Mouse (Mus musculus): Measurements from ENCODE around the gene Dnajb8. TPM values are rescaled to one million over a fixed set of nuclear protein-coding genes. Genes with fewer than 3 reads are reported as not detected.

Dnajb8 gene
- polyA plus RNA-seq, 1 experiment = not detected

- TF ChIP-seq CTCF (IDR thresholded peaks at IDR 0.05; ENCODE audit: borderline replicate concordance, extremely low read depth, insufficient read depth, insufficient read length) (no peak), POLR2A (IDR thresholded peaks at IDR 0.05; ENCODE audit: borderline replicate concordance, extremely low read depth, insufficient read depth, insufficient read length, poor library complexity, severe bottlenecking) (no peak)
- DNase-seq (ENCODE audit: low read depth) = no peak
Measured at GRCm38 (mm10) chr6:88233996-88234395, 11.9 kb downstream of the Dnajb8 start.

DNA sequence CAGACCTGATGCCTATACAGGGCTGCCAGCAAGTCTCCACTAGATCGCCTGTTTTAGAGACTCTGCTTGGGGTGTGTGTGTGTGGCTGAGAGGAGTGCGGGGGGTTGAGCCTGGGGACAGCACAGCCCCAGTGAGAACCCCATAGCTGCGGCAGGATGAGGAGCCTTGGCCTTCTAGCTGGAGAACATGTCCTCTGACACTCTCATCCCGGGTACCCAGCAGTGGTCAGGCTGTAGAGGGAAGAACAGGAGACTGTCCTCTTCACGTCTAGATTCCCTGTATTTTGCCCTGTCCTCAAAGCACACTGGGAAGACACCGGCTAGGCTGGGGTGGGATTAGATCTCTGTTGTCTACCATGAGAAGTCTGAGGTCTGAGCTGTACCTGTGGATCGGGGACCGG, 13.4 kb downstream of the Dnajb8 start:
- no peak for DNase-seq (ENCODE audit: low read depth)

DNA sequence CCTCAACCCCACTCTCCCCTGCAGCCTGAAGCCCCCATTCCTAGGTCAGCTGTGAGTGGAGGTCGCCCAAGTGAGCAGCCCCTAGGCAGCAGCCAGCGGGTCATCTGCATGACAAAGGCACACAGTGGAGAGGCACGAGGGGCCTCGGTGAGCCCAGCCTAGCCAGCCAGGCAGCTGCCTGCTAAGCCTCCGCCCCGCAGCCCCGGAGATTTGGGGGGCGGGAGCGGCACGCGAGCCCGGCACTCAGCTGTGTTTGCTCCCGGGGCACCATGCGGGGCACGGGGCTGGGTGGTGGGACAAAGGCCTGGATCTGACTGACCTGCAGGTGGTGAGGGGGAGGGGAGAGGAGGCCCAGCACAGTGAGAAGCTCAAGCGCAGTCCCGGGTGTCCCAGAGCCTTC, 13.9 kb downstream of the Dnajb8 start:
- peak; percentile 78 for DNase-seq (ENCODE audit: low read depth)

More for the DNA sequence above, 13.4 kb downstream of the Dnajb8 start:
- TF ChIP-seq POLR2A (IDR thresholded peaks at IDR 0.05; ENCODE audit: borderline replicate concordance, extremely low read depth, insufficient read depth, insufficient read length, poor library complexity, severe bottlenecking) = no peak
- TF ChIP-seq CTCF (IDR thresholded peaks at IDR 0.05; ENCODE audit: borderline replicate concordance, extremely low read depth, insufficient read depth, insufficient read length) = no peak

GRCm38 (mm10) chr6:88236513-88236912, 14.4 kb downstream of the Dnajb8 start:
- peak; percentile 22 for DNase-seq (ENCODE audit: low read depth)
- TF ChIP-seq POLR2A (IDR thresholded peaks at IDR 0.05; ENCODE audit: borderline replicate concordance, extremely low read depth, insufficient read depth, insufficient read length, poor library complexity, severe bottlenecking) (no peak), CTCF (IDR thresholded peaks at IDR 0.05; ENCODE audit: borderline replicate concordance, extremely low read depth, insufficient read depth, insufficient read length) (no peak)

More for the DNA sequence above, 13.9 kb downstream of the Dnajb8 start:
- TF ChIP-seq CTCF (IDR thresholded peaks at IDR 0.05; ENCODE audit: borderline replicate concordance, extremely low read depth, insufficient read depth, insufficient read length) (no peak), POLR2A (IDR thresholded peaks at IDR 0.05; ENCODE audit: borderline replicate concordance, extremely low read depth, insufficient read depth, insufficient read length, poor library complexity, severe bottlenecking) (no peak)

DNA sequence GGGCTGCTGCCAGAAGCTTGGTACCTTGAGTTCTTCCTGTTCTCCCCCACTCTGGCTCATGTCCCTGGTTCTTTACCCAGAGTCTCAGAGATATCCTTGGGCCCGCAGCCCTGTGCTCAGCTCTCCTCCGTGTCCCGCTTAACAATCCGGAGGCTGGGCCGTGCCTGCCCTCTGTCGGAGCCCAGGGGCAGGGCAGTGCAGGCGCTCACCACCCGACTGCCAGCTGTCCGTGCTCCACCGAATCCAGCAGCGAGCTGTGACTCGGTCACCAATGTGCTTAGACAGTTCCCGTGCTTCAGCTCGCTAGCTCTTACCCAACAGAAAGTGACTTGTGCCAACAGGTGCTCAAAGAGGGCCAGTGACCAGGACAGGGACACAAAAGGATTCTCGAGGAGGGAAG, 20.5 kb downstream of the Dnajb8 start:
- peak; percentile 73 for TF ChIP-seq CTCF (IDR thresholded peaks at IDR 0.05; ENCODE audit: borderline replicate concordance, extremely low read depth, insufficient read depth, insufficient read length)
- TF ChIP-seq POLR2A (IDR thresholded peaks at IDR 0.05; ENCODE audit: borderline replicate concordance, extremely low read depth, insufficient read depth, insufficient read length, poor library complexity, severe bottlenecking) = no peak
- DNase-seq (ENCODE audit: low read depth) = peak; percentile 65

GRCm38 (mm10) chr6:88249231-88249630, 27.2 kb downstream of the Dnajb8 start:
- no peak for TF ChIP-seq CTCF (IDR thresholded peaks at IDR 0.05; ENCODE audit: borderline replicate concordance, extremely low read depth, insufficient read depth, insufficient read length)
- no peak for TF ChIP-seq POLR2A (IDR thresholded peaks at IDR 0.05; ENCODE audit: borderline replicate concordance, extremely low read depth, insufficient read depth, insufficient read length, poor library complexity, severe bottlenecking)
- peak; percentile 15 for DNase-seq (ENCODE audit: low read depth)

- DNase-seq (ENCODE audit: low read depth) = no peak
- no peak for TF ChIP-seq POLR2A (IDR thresholded peaks at IDR 0.05; ENCODE audit: borderline replicate concordance, extremely low read depth, insufficient read depth, insufficient read length, poor library complexity, severe bottlenecking)
- no peak for TF ChIP-seq CTCF (IDR thresholded peaks at IDR 0.05; ENCODE audit: borderline replicate concordance, extremely low read depth, insufficient read depth, insufficient read length)
Measured at GRCm38 (mm10) chr6:88251396-88251795, 29.3 kb downstream of the Dnajb8 start.

DNA sequence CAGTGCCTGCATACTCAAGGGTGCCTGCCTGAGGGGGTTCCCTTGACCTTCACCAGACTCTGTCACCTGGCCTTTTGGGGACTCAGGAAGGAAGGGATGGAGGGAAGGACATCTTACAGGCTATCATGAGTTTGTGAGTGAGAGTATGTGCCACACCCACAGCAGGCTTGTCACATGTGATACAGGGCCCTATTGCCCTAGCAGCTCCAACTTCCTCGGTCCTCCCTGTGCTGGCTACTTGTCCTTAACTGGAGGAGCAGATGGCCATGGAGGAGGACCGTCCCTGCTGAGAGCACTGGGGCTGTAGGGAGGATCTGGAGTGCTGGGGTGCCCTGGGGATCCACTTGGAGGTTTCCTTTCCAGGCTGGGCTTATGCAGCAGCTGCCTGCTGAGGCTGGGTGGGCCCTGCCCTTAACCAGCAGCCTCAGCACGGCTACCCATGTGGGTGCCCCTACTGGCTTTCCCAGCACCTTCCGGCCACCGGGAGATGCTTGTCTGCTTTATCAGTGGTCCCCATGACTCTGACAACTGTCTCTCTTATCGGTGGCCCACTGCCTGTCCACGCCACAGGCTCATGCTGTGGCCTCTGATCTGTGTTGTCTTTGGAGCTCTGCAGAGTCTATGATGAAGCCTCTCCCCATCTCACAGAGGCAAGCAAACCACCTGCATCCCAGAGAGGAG, 29.9 kb downstream of the Dnajb8 start:
- no peak for DNase-seq (ENCODE audit: low read depth)
- TF ChIP-seq CTCF (IDR thresholded peaks at IDR 0.05; ENCODE audit: borderline replicate concordance, extremely low read depth, insufficient read depth, insufficient read length) (no peak), POLR2A (IDR thresholded peaks at IDR 0.05; ENCODE audit: borderline replicate concordance, extremely low read depth, insufficient read depth, insufficient read length, poor library complexity, severe bottlenecking) (no peak)

GRCm38 (mm10) chr6:88254082-88254481, 32.0 kb downstream of the Dnajb8 start:
- TF ChIP-seq POLR2A (IDR thresholded peaks at IDR 0.05; ENCODE audit: borderline replicate concordance, extremely low read depth, insufficient read depth, insufficient read length, poor library complexity, severe bottlenecking) (no peak), CTCF (IDR thresholded peaks at IDR 0.05; ENCODE audit: borderline replicate concordance, extremely low read depth, insufficient read depth, insufficient read length) (no peak)
- no peak for DNase-seq (ENCODE audit: low read depth)

DNA sequence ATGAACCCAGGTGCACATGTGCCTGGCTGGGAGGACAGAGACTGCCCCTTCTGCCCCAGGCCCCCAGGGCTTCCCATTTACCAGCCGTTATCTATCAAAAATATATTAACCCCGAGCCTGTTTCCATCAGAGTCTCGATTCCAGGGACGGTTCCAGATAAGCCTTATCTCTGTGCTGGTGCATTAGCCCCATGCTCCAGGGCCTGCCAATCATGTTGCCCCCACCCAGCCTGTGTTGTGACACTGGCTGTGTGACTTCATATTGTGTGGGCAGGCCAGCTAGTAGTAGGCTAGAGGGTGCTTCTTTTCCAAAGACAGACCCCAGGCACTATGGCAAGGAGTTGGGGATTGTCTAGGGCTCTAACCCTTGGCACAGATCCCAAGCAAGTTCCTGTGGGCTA, 33.4 kb downstream of the Dnajb8 start:
- no peak for DNase-seq (ENCODE audit: low read depth)
- no peak for TF ChIP-seq CTCF (IDR thresholded peaks at IDR 0.05; ENCODE audit: borderline replicate concordance, extremely low read depth, insufficient read depth, insufficient read length)
- no peak for TF ChIP-seq POLR2A (IDR thresholded peaks at IDR 0.05; ENCODE audit: borderline replicate concordance, extremely low read depth, insufficient read depth, insufficient read length, poor library complexity, severe bottlenecking)

- no peak for TF ChIP-seq POLR2A (IDR thresholded peaks at IDR 0.05; ENCODE audit: borderline replicate concordance, extremely low read depth, insufficient read depth, insufficient read length, poor library complexity, severe bottlenecking)
- no peak for TF ChIP-seq CTCF (IDR thresholded peaks at IDR 0.05; ENCODE audit: borderline replicate concordance, extremely low read depth, insufficient read depth, insufficient read length)
- no peak for DNase-seq (ENCODE audit: low read depth)
Measured at GRCm38 (mm10) chr6:88259621-88260020, 37.6 kb downstream of the Dnajb8 start.

DNA sequence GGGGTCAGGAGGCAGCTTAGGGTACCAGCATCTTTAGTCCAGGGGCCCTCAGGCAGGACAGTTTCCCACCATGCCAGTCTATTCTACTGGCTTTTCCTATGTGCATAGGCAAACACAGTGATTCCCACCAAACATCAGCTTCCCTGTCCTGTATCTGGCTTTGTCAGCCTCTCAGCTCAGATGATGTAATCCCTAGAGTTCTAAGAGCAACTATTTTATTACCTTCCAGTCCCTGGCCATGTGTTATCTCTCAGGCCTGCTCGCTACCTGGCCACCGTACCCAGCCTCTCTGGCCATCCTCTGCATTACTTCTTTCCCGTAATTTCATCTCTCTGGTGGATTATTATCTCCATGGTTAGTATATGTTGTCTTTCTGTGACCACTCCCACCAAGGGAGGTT, 38.6 kb downstream of the Dnajb8 start:
- DNase-seq (ENCODE audit: low read depth) = no peak
- TF ChIP-seq POLR2A (IDR thresholded peaks at IDR 0.05; ENCODE audit: borderline replicate concordance, extremely low read depth, insufficient read depth, insufficient read length, poor library complexity, severe bottlenecking) = no peak
- no peak for TF ChIP-seq CTCF (IDR thresholded peaks at IDR 0.05; ENCODE audit: borderline replicate concordance, extremely low read depth, insufficient read depth, insufficient read length)

All from brain, embryonic 14.5 days (tissue).